Mouse (Mus musculus) thymus, adult 2 months (tissue): ENCODE results near the gene Gm49378.

Source experiments
- CTCF ChIP-seq: fragments of 200-500 bp; IDR thresholded peaks from 2 replicates; pipeline ENCODE4 v1.5.1; 2012; ENCODE audit warnings: mild to moderate bottlenecking, control low read depth, low read length, moderate library complexity, borderline replicate concordance; ENCODE audit not compliant: control insufficient read depth, poor library complexity, insufficient read depth; ENCODE audit errors: extremely low read depth
- POLR2A ChIP-seq: fragments of 200-500 bp; IDR thresholded peaks from 2 replicates; pipeline ENCODE4 v1.6.1; 2012; ENCODE audit warnings: mild to moderate bottlenecking, low read length, control low read depth, moderate library complexity; ENCODE audit not compliant: control insufficient read depth, poor library complexity, insufficient read depth; ENCODE audit errors: extremely low read depth

GRCm38 (mm10) chr14:55591331-55591891 lies 46.3 kb downstream of the Gm49378 start, which contains the start of gene Rnf31:
- TF ChIP-seq CTCF (0 out of 2 replicates have a peak, but pooled peaks have one; percentile 28), POLR2A (no peak)
